Mouse (Mus musculus) megakaryocyte, embryonic 14.5 days (primary cell): ENCODE data around the gene Gldn.

Experiments used
- FLI1 ChIP-seq: IDR thresholded peaks from 2 replicates; pipeline ENCODE4 v1.6.1; 2012; ENCODE audit warnings: low read length, inconsistent platforms, mixed read lengths
- GATA1 ChIP-seq: IDR thresholded peaks from 3 replicates; pipeline ENCODE4 v1.6.1; 2012; ENCODE audit warnings: mixed read lengths, low read length, inconsistent platforms, borderline replicate concordance

- TF ChIP-seq GATA1 (no peak), FLI1 (no peak)
Observed at GRCm38 (mm10) chr9:54308209-54308608, 21.9 kb downstream of the Gldn start.
